Mouse (Mus musculus) lung, postnatal 4 days (tissue): Measurements from ENCODE around the gene Bms1.

ENCODE experiments used
- DNase-seq, 2 experiments: peaks; one replicate each; pipeline ENCODE4 v3.0.0; 2021

Gene Bms1

GRCm38 (mm10) chr6:118419050-118419920 is at the start of gene Bms1:
Bms1 (minus strand) TSS chr6:118419474.
- peak; percentile 96 for DNase-seq

- no peak for DNase-seq
Measured at GRCm38 (mm10) chr6:118462069-118462705, 42.9 kb upstream of the Bms1 start.

GRCm38 (mm10) chr6:118457726-118458125 is 38.5 kb upstream of the Bms1 start:
- DNase-seq: no peak

GRCm38 (mm10) chr6:118455042-118455631 is 35.9 kb upstream of the Bms1 start, which contains the start of gene Zfp248:
Zfp248 (minus strand) TSS chr6:118455528.
- DNase-seq: peak; percentile 89 to 90

- DNase-seq: peak in 1 of 2 experiments; percentile 5
Measured at GRCm38 (mm10) chr6:118454452-118454851, 35.2 kb upstream of the Bms1 start.

GRCm38 (mm10) chr6:118431502-118431901 is 12.2 kb upstream of the Bms1 start:
- DNase-seq: no peak

GRCm38 (mm10) chr6:118426666-118427065 is 7.4 kb upstream of the Bms1 start:
- DNase-seq: no peak

- no peak for DNase-seq
Measured at GRCm38 (mm10) chr6:118410428-118410827, 8.8 kb downstream of the Bms1 start.

GRCm38 (mm10) chr6:118408510-118408909 is 10.8 kb downstream of the Bms1 start:
- DNase-seq: no peak

- DNase-seq: no peak
Measured at GRCm38 (mm10) chr6:118406421-118406820, 12.9 kb downstream of the Bms1 start.

- no peak for DNase-seq
Measured at GRCm38 (mm10) chr6:118390746-118391145, 28.5 kb downstream of the Bms1 start.

- DNase-seq: no peak
Measured at GRCm38 (mm10) chr6:118385962-118386361, 33.3 kb downstream of the Bms1 start.

GRCm38 (mm10) chr6:118381234-118381633 is 38.0 kb downstream of the Bms1 start:
- no peak for DNase-seq

GRCm38 (mm10) chr6:118380630-118381029 is 38.6 kb downstream of the Bms1 start:
- no peak for DNase-seq

- peak; percentile 52 to 75 for DNase-seq
Measured at GRCm38 (mm10) chr6:118379451-118380167, 39.7 kb downstream of the Bms1 start.

GRCm38 (mm10) chr6:118377611-118378010 is 41.7 kb downstream of the Bms1 start:
- DNase-seq: no peak

- DNase-seq: peak in 1 of 2 experiments; percentile 31
Measured at GRCm38 (mm10) chr6:118376023-118376422, 43.3 kb downstream of the Bms1 start.

GRCm38 (mm10) chr6:118375457-118375856 is 43.8 kb downstream of the Bms1 start:
- no peak for DNase-seq

GRCm38 (mm10) chr6:118375026-118375425 is 44.2 kb downstream of the Bms1 start:
- no peak for DNase-seq

GRCm38 (mm10) chr6:118373294-118373693 is 46.0 kb downstream of the Bms1 start:
- peak in 1 of 2 experiments; percentile 56 for DNase-seq

GRCm38 (mm10) chr6:118372794-118373193 is 46.5 kb downstream of the Bms1 start:
- no peak for DNase-seq

GRCm38 (mm10) chr6:118367502-118367901 is 51.8 kb downstream of the Bms1 start:
- DNase-seq: no peak

GRCm38 (mm10) chr6:118366196-118366595 is 53.1 kb downstream of the Bms1 start:
- no peak for DNase-seq
